Mouse (Mus musculus) forebrain, embryonic 10.5 days (tissue): ENCODE results near the gene Sorcs1. TPM values are rescaled to one million over a fixed set of nuclear protein-coding genes. Genes with fewer than 3 reads are reported as not detected.

ENCODE experiments used
- DNase-seq: peaks from one replicate; pipeline ENCODE4 v3.0.0-alpha.2; 2017; ENCODE audit warnings: low spot score; ENCODE audit errors: extremely low spot score
- H3K27ac ChIP-seq: fragments of 300-500 bp; sonication (generic); 2 replicates; pipeline ENCODE4 v1.5.1; 2016; ENCODE audit warnings: mild to moderate bottlenecking
- H3K27me3 ChIP-seq: fragments of 300-500 bp; sonication (generic); 2 replicates; pipeline ENCODE4 v1.6.1; 2016; ENCODE audit warnings: mild to moderate bottlenecking; ENCODE audit not compliant: poor library complexity, severe bottlenecking
- H3K36me3 ChIP-seq: fragments of 300-500 bp; sonication (generic); replicated peaks from 2 replicates; pipeline ENCODE4 v1.6.1; 2016; ENCODE audit warnings: mild to moderate bottlenecking, moderate library complexity
- H3K4me1 ChIP-seq: fragments of 300-500 bp; sonication (generic); 2 replicates; pipeline ENCODE4 v1.6.1; 2016
- H3K4me3 ChIP-seq: fragments of 300-500 bp; sonication (generic); 2 replicates; pipeline ENCODE4 v1.5.1; 2016; ENCODE audit warnings: mild to moderate bottlenecking, moderate library complexity
- H3K9me3 ChIP-seq: fragments of 300-500 bp; sonication (generic); 2 replicates; pipeline ENCODE4 v1.6.1; 2016; ENCODE audit warnings: mild to moderate bottlenecking, moderate library complexity
- WGBS: fragments of 180-500 bp; shearing (Covaris S2); methylation state at CpG from one replicate; pipeline ENCODE4 v1.1.7; 2016; 5-methylcytosine and 5-hydroxymethylcytosine counted together
- polyA plus RNA-seq: library from polyadenylated mRNA; unstranded; fragments of >200 nt; fragmentation: Nextera tagmentation; extraction: Ambion mirVana; gene quantifications from 2 replicates; pipeline ENCODE4 v1.2.1, GENCODE M21; 2016

Gene Sorcs1
- polyA plus RNA-seq, 1 experiment from 2014 or later: 4.2 TPM

DNA sequence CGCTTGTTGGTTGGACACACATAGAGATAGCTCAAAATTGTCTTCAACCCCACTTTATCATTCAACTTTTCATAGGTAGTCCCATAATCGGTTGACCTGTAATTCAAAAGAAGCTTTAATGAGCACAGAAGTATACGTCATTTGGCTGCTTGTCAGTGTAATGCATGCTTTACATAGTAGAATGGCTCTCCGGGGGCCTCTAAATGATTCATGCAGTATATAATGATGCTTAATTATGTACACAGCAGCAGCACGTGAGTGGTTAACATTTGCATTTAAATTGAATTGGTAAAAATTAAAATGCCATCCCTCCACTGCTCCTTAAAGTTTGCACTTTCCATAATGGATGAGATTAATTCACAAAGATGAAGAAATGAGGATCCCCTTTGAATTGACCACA lies 299.5 kb downstream of the Sorcs1 start:
- Histone ChIP-seq H3K9me3 (no peaks in the 10 kb centered on the region), H3K27ac (no peak overlapping the region), H3K4me1 (peaks cover 20% of the 10 kb centered on the region; the same call in 1 of the 2 replicates), H3K27me3 (no peaks in the 10 kb centered on the region), H3K36me3 (no peaks in the 10 kb centered on the region), H3K4me3 (no peak overlapping the region)
- DNase-seq: no peak
- 80% methylated on average over 5 of the region's 5 CpGs for WGBS

DNA sequence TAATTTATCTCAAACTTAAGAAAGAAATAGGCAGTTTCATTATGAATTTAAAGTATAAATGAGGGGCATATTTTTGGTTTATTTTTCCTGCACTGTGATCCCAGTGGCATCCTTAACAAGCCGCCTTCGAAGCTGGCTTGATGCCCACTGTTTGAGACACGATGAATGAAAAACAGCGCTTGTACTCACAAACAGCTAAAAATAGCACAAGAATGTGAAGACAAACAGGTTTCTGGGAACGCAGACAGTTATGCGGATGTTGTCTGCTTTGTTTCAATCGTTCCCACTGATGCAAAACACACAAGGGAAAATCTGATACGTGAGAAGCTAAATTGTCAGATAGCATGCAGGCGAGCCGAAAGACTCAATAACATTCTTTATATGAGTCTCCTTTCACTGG lies 303.7 kb downstream of the Sorcs1 start:
- H3K27ac ChIP-seq: no peak overlapping the region
- H3K27me3 ChIP-seq: no peaks in the 10 kb centered on the region
- no peak for DNase-seq
- no peaks in the 10 kb centered on the region for H3K36me3 ChIP-seq
- no peaks in the 10 kb centered on the region for H3K9me3 ChIP-seq
- H3K4me3 ChIP-seq: no peak overlapping the region
- H3K4me1 ChIP-seq: peaks cover 25% of the 10 kb centered on the region; the same call in 1 of the 2 replicates
- WGBS: 85% methylated on average over 10 of the region's 10 CpGs

GRCm38 (mm10) chr19:50366446-50366845 lies 312.0 kb downstream of the Sorcs1 start:
- no peaks in the 10 kb centered on the region for H3K36me3 ChIP-seq
- no peaks in the 10 kb centered on the region for H3K9me3 ChIP-seq
- no peaks in the 10 kb centered on the region for H3K27me3 ChIP-seq
- peaks cover 38% of the 10 kb centered on the region for H3K4me1 ChIP-seq
- peak overlapping the region; percentile 48 for H3K27ac ChIP-seq
- no peak for DNase-seq
- 39% methylated on average over 3 of the region's 3 CpGs for WGBS
- H3K4me3 ChIP-seq: no peak overlapping the region

GRCm38 (mm10) chr19:50362655-50363500 lies 315.6 kb downstream of the Sorcs1 start:
- Histone ChIP-seq H3K36me3 (no peaks in the 10 kb centered on the region), H3K4me3 (no peak overlapping the region), H3K9me3 (no peaks in the 10 kb centered on the region), H3K27ac (peak overlapping the region; percentile 85), H3K27me3 (no peaks in the 10 kb centered on the region), H3K4me1 (peaks cover 61% of the 10 kb centered on the region)
- 19% methylated on average over 9 of the region's 9 CpGs for WGBS
- peak; percentile 76 for DNase-seq

DNA sequence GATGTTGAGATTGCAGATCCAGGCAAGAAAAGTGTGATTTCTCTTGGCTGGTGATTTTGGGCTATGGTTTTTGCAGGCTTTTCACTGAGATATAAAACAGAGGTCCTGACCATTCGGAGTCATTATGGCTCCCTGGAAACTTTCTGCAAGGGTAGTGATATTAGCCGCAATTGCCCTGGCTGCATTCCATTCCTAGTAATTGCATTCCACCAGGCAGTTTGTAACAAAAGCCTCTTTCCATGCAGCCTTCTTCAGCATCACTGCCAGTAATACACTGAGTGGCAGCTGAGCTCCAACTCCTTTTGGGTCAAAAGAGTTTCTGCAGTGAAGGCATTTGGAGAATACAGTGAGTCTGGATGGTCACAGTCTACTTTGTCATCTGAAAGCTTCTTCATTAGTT lies 319.9 kb downstream of the Sorcs1 start:
- WGBS: 41% methylated on average over 2 of the region's 2 CpGs
- H3K27me3 ChIP-seq: no peaks in the 10 kb centered on the region
- peak overlapping the region; percentile 13 for H3K27ac ChIP-seq
- H3K36me3 ChIP-seq: no peaks in the 10 kb centered on the region
- DNase-seq: no peak
- peaks cover 45% of the 10 kb centered on the region for H3K4me1 ChIP-seq
- no peaks in the 10 kb centered on the region for H3K9me3 ChIP-seq
- no peak overlapping the region for H3K4me3 ChIP-seq

GRCm38 (mm10) chr19:50339211-50339610 lies 339.2 kb downstream of the Sorcs1 start:
- Histone ChIP-seq H3K27ac (no peak overlapping the region), H3K27me3 (no peaks in the 10 kb centered on the region), H3K36me3 (no peaks in the 10 kb centered on the region), H3K9me3 (no peaks in the 10 kb centered on the region), H3K4me3 (no peak overlapping the region), H3K4me1 (peaks cover 18% of the 10 kb centered on the region)
- 92% methylated on average over 8 of the region's 8 CpGs for WGBS
- no peak for DNase-seq

- 85% methylated on average over 3 of the region's 3 CpGs for whole genome bisulfite sequencing
- Histone ChIP-seq H3K36me3 (no peaks in the 10 kb centered on the region), H3K27me3 (no peaks in the 10 kb centered on the region), H3K4me3 (no peak overlapping the region), H3K27ac (no peak overlapping the region), H3K9me3 (no peaks in the 10 kb centered on the region), H3K4me1 (peaks cover 12% of the 10 kb centered on the region)
- DNase-seq: no peak
Measured at GRCm38 (mm10) chr19:50336751-50337150, 341.7 kb downstream of the Sorcs1 start.

GRCm38 (mm10) chr19:50331136-50331535 lies 347.3 kb downstream of the Sorcs1 start:
- DNase-seq: no peak
- no peaks in the 10 kb centered on the region for H3K9me3 ChIP-seq
- 87% methylated on average over 3 of the region's 3 CpGs for WGBS
- H3K27me3 ChIP-seq: no peaks in the 10 kb centered on the region
- no peak overlapping the region for H3K27ac ChIP-seq
- H3K36me3 ChIP-seq: no peaks in the 10 kb centered on the region
- 0 out of 2 replicates have a peak, but pooled peaks cover 4% of the 10 kb centered on the region for H3K4me1 ChIP-seq
- no peak overlapping the region for H3K4me3 ChIP-seq

DNA sequence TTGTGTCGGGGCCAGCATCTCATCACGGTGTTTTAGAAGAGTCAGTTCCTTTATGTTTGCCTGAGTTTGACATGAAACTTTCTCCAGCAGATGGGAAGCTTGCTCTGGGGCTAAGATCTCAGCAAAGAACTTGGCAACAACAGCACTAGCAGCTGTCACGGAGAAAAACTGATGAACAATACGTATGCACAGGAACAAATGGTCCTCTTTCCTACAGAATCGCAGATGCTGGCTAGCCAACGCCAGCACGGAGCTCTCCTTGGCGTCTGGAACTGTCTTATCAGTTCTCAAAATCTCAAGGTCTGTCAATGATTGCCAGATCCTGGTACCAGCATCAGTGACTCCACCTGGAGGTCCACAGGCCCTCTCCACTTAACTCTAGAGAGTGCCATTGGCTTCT lies 350.6 kb downstream of the Sorcs1 start:
- no peaks in the 10 kb centered on the region for H3K36me3 ChIP-seq
- WGBS: 92% methylated on average over 8 of the region's 8 CpGs
- H3K4me1 ChIP-seq: no peaks in the 10 kb centered on the region
- no peaks in the 10 kb centered on the region for H3K9me3 ChIP-seq
- no peaks in the 10 kb centered on the region for H3K27me3 ChIP-seq
- no peak for DNase-seq
- H3K4me3 ChIP-seq: no peak overlapping the region
- no peak overlapping the region for H3K27ac ChIP-seq

GRCm38 (mm10) chr19:50326151-50326550 lies 352.3 kb downstream of the Sorcs1 start:
- H3K27me3 ChIP-seq: no peaks in the 10 kb centered on the region
- 84% methylated on average over 3 of the region's 3 CpGs for WGBS
- H3K9me3 ChIP-seq: no peaks in the 10 kb centered on the region
- no peak for DNase-seq
- H3K36me3 ChIP-seq: no peaks in the 10 kb centered on the region
- H3K27ac ChIP-seq: no peak overlapping the region
- H3K4me3 ChIP-seq: no peak overlapping the region
- H3K4me1 ChIP-seq: no peaks in the 10 kb centered on the region

GRCm38 (mm10) chr19:50325686-50326085 lies 352.8 kb downstream of the Sorcs1 start:
- Histone ChIP-seq H3K36me3 (no peaks in the 10 kb centered on the region), H3K27me3 (no peaks in the 10 kb centered on the region), H3K9me3 (no peaks in the 10 kb centered on the region), H3K4me1 (no peaks in the 10 kb centered on the region), H3K4me3 (no peak overlapping the region), H3K27ac (no peak overlapping the region)
- whole genome bisulfite sequencing: 92% methylated on average over 10 of the region's 10 CpGs
- no peak for DNase-seq

DNA sequence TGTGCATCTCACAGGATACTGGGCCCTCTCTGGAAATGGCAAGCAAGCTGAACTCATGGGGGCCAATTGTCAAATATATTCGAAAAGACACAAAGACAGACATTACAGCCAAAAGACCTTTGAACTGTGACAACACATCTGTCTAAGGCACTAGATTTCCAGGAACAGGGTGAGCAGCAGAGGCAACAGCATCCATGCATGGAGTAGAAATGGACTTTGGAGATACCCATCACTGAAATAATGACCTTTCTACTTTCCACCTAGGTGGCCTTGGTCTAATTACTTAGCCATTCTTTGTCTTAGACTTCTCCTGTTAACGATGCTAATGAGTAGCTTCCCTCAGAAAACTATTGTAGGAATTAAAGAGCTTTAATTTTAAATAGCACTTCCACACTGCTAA lies 371.4 kb downstream of the Sorcs1 start:
- 57% methylated on average over 2 of the region's 2 CpGs for WGBS
- Histone ChIP-seq H3K4me3 (no peak overlapping the region), H3K36me3 (no peaks in the 10 kb centered on the region), H3K4me1 (peaks cover 3% of the 10 kb centered on the region; the same call in 1 of the 2 replicates), H3K27me3 (no peaks in the 10 kb centered on the region), H3K27ac (no peak overlapping the region), H3K9me3 (no peaks in the 10 kb centered on the region)
- no peak for DNase-seq

GRCm38 (mm10) chr19:50294205-50294604 lies 384.2 kb downstream of the Sorcs1 start:
- no peak for DNase-seq
- H3K4me3 ChIP-seq: no peak overlapping the region
- WGBS: 91% methylated on average over 7 of the region's 7 CpGs

More at GRCm38 (mm10) chr19:50294205-50294604, 384.2 kb downstream of the Sorcs1 start:
- H3K9me3 ChIP-seq: no peaks in the 10 kb centered on the region
- H3K36me3 ChIP-seq: no peaks in the 10 kb centered on the region
- peaks cover 22% of the 10 kb centered on the region for H3K4me1 ChIP-seq
- H3K27me3 ChIP-seq: no peaks in the 10 kb centered on the region
- no peak overlapping the region for H3K27ac ChIP-seq
